Mouse (Mus musculus) myocyte (in vitro differentiated cells): Measurements from ENCODE around the gene Upk3b.

Experiments
- CEBPB ChIP-seq: IDR thresholded peaks from 2 replicates; pipeline ENCODE4 v1.6.1; 2011; ENCODE audit warnings: mild to moderate bottlenecking, moderate library complexity; ENCODE audit not compliant: poor library complexity, insufficient read depth, severe bottlenecking
- E2F4 ChIP-seq: IDR thresholded peaks from one replicate; pipeline ENCODE4 v1.6.1; 2011; ENCODE audit warnings: mild to moderate bottlenecking, control low read depth, moderate library complexity; ENCODE audit not compliant: insufficient read depth
- MAX ChIP-seq: IDR thresholded peaks from one replicate; pipeline ENCODE4 v1.6.1; 2011; ENCODE audit warnings: low read depth, mild to moderate bottlenecking, control low read depth
- MYOD1 ChIP-seq, 3 experiments: IDR thresholded peaks; one replicate each; pipeline ENCODE4 v1.6.1; 2011; ENCODE audit warnings: control low read depth in 2 of 3, low read depth in 2 of 3, mild to moderate bottlenecking in 2 of 3, moderate library complexity in 1 of 3; ENCODE audit not compliant: insufficient read length in 2 of 3, control insufficient read depth in 1 of 3
- MYOG ChIP-seq, 3 experiments: IDR thresholded peaks; one replicate each; pipeline ENCODE4 v1.6.1; 2011; ENCODE audit warnings: control low read depth in 2 of 3, low read depth in 2 of 3, mild to moderate bottlenecking in 2 of 3; ENCODE audit not compliant: insufficient read length in 2 of 3, control insufficient read depth in 1 of 3, insufficient read depth in 1 of 3
- POLR2A ChIP-seq: IDR thresholded peaks from one replicate; pipeline ENCODE4 v1.6.1; 2011; ENCODE audit warnings: low read depth, mild to moderate bottlenecking, control low read depth, moderate library complexity; ENCODE audit not compliant: insufficient read length
- POLR2AphosphoS2 ChIP-seq: IDR thresholded peaks from one replicate; pipeline ENCODE4 v1.6.1; 2011; ENCODE audit warnings: low read depth, control low read depth; ENCODE audit not compliant: insufficient read length
- REST ChIP-seq: IDR thresholded peaks from one replicate; pipeline ENCODE4 v1.6.1; 2011; ENCODE audit warnings: mild to moderate bottlenecking, control low read depth, moderate library complexity; ENCODE audit not compliant: insufficient read depth, insufficient read length
- USF1 ChIP-seq: IDR thresholded peaks from one replicate; pipeline ENCODE4 v1.6.1; 2011; ENCODE audit warnings: low read depth, mild to moderate bottlenecking, control low read depth, moderate library complexity

- TF ChIP-seq E2F4 = no peak
- no peak for TF ChIP-seq POLR2A
- TF ChIP-seq POLR2AphosphoS2 = no peak
- TF ChIP-seq MYOG (IDR thresholded peaks at IDR 0.05; ENCODE audit: control insufficient read depth in 1 of 3, insufficient read depth in 1 of 3, insufficient read length in 2 of 3, low read depth in 2 of 3) = no peak
- TF ChIP-seq REST = no peak
- TF ChIP-seq MYOD1 (IDR thresholded peaks at IDR 0.05; ENCODE audit: control insufficient read depth in 1 of 3, insufficient read length in 2 of 3, low read depth in 2 of 3) = no peak
- no peak for TF ChIP-seq USF1
- TF ChIP-seq MAX = no peak
- TF ChIP-seq CEBPB = no peak
These were observed 19.6 kb upstream of the Upk3b start for GRCm38 (mm10) chr5:136018726-136019125.
